Comparison of ENCODE assay signal across 14 mouse cellular contexts in genomic region chr8:26690178-26690735, GRCm38 (mm10).
A peak's percentile ranks its signal among the peaks of the same experiment; 100 is the strongest.
DNase-seq lines count a peak whose midpoint lies in the region; ATAC-seq and TF ChIP-seq lines count a peak whose summit lies in the region.
"Had no signal": no experiment of that assay in that cellular context is flagged by ENCODE, and none has a peak within 500 bp of the region (broad histone marks: within the 10 kb centered on the region; RNA-seq: fewer than 3 reads in every experiment).

No protein-coding gene starts in this region.

- H3K4me3 ChIP-seq in hindbrain, embryonic 14.5 days (replicated peaks; ENCODE audit: low read length): no peak overlapping the region
- no peak overlapping the region for H3K4me3 ChIP-seq in hindbrain, postnatal 0 days (ENCODE audit: low read length)
- H3K4me3 ChIP-seq in bone marrow macrophage, adult 2 months (ENCODE audit: insufficient read depth, low read length): 0 out of 2 replicates have a peak overlapping the region, but pooled peaks have one; percentile 8
- H3K4me3 ChIP-seq: liver, embryonic 15.5 days; megakaryocyte, embryonic 14.5 days; neural tube, embryonic 12.5 days had no signal

- H3K27me3 ChIP-seq in hindbrain, embryonic 14.5 days (ENCODE audit: control insufficient read depth, insufficient read depth, low read length): no peaks in the 10 kb centered on the region
- no peaks in the 10 kb centered on the region for H3K27me3 ChIP-seq in hindbrain, postnatal 0 days (ENCODE audit: insufficient read depth, low read length)
- H3K27me3 ChIP-seq: liver, embryonic 15.5 days; megakaryocyte, embryonic 14.5 days; neural tube, embryonic 12.5 days had no signal

- no peaks in the 10 kb centered on the region for H3K36me3 ChIP-seq in hindbrain, embryonic 14.5 days (replicated peaks; ENCODE audit: control insufficient read depth, insufficient read depth)
- H3K36me3 ChIP-seq in hindbrain, postnatal 0 days (ENCODE audit: insufficient read depth, low read length): no peaks in the 10 kb centered on the region
- H3K36me3 ChIP-seq: liver, embryonic 15.5 days; neural tube, embryonic 12.5 days had no signal

- H3K9me3 ChIP-seq in hindbrain, embryonic 14.5 days (ENCODE audit: control insufficient read depth, low read length): no peaks in the 10 kb centered on the region
- H3K9me3 ChIP-seq in hindbrain, postnatal 0 days (ENCODE audit: low read length): no peaks in the 10 kb centered on the region
- H3K9me3 ChIP-seq: liver, embryonic 15.5 days; neural tube, embryonic 12.5 days had no signal

- H3K9ac ChIP-seq in hindbrain, embryonic 14.5 days: no peak overlapping the region; the same call in 1 of the 2 replicates
- no peak overlapping the region for H3K9ac ChIP-seq in hindbrain, postnatal 0 days (replicated peaks; ENCODE audit: low read length)
- H3K9ac ChIP-seq: liver, embryonic 15.5 days; neural tube, embryonic 12.5 days had no signal

- H3K4me1 ChIP-seq in hindbrain, embryonic 14.5 days (replicated peaks; ENCODE audit: control insufficient read depth, insufficient read depth, low read length): peaks cover 20% of the 10 kb centered on the region
- H3K4me1 ChIP-seq in hindbrain, postnatal 0 days (ENCODE audit: insufficient read depth, low read length): no peaks in the 10 kb centered on the region
- H3K4me1 ChIP-seq in bone marrow macrophage, adult 2 months (ENCODE audit: control insufficient read depth, insufficient read depth, low read length): peaks cover 30% of the 10 kb centered on the region
- H3K4me1 ChIP-seq: liver, embryonic 15.5 days; megakaryocyte, embryonic 14.5 days had no signal

- no peak for TF ChIP-seq POLR2A in bone marrow macrophage, adult 2 months (IDR thresholded peaks at IDR 0.05; ENCODE audit: borderline replicate concordance, low read depth, low read length)

- ATAC-seq in hindbrain, embryonic 14.5 days (ENCODE audit: low FRiP score): no peak
- ATAC-seq in hindbrain, postnatal 0 days: no peak
- ATAC-seq: CD4-positive, CD25-positive, alpha-beta regulatory T cell, adult 4 months had no signal

- WGBS in hindbrain, embryonic 14.5 days: 66% methylated on average over 6 of the region's 6 CpGs
- 52% methylated on average over 6 of the region's 6 CpGs for WGBS in hindbrain, postnatal 0 days

- H3K4me2 ChIP-seq in hindbrain, embryonic 14.5 days (replicated peaks): no peak overlapping the region
- no peak overlapping the region for H3K4me2 ChIP-seq in hindbrain, postnatal 0 days (ENCODE audit: low read depth, low read length)
- H3K4me2 ChIP-seq: liver, embryonic 15.5 days; neural tube, embryonic 12.5 days had no signal

- peak; percentile 48 to 54 for DNase-seq in cerebellum, postnatal 14 days
- DNase-seq in cerebellum, adult 8-10 months: no peak
- DNase-seq in hindbrain, embryonic 14.5 days (ENCODE audit: low spot score): no peak
- DNase-seq in hindbrain, postnatal 0 days (ENCODE audit: low spot score): no peak
- peak; percentile 12 for DNase-seq in ovary, postnatal 14 days (ENCODE audit: low spot score)
- DNase-seq in testis, postnatal 10 days (ENCODE audit: low spot score): no peak
- DNase-seq in spleen, postnatal 10 days (ENCODE audit: low spot score in 2 of 2): no peak
- DNase-seq: thymus, postnatal 36 days had no signal

- TF ChIP-seq CTCF in hindbrain, postnatal 0 days (IDR thresholded peaks at IDR 0.05; ENCODE audit: low read depth): no peak
- no peak for TF ChIP-seq CTCF in bone marrow macrophage, adult 2 months (IDR thresholded peaks at IDR 0.05; ENCODE audit: low read depth, low read length)

- H3K27ac ChIP-seq in hindbrain, embryonic 14.5 days: peak overlapping the region; percentile 60
- no peak overlapping the region for H3K27ac ChIP-seq in hindbrain, postnatal 0 days
- peak overlapping the region; percentile 71 for H3K27ac ChIP-seq in bone marrow macrophage, adult 2 months (ENCODE audit: insufficient read depth, low read depth, low read length)
- H3K27ac ChIP-seq: kidney, postnatal 0 days; liver, embryonic 15.5 days; neural tube, embryonic 12.5 days had no signal

Comparison
In these comparisons a context has a peak if more than half of its experiments do, and no peak if none do; other contexts are left out.
1. DNase-seq: peak in cerebellum, postnatal 14 days (2 of 2) and ovary, postnatal 14 days (single experiment); none in cerebellum, adult 8-10 months (single experiment), hindbrain, embryonic 14.5 days (single experiment), hindbrain, postnatal 0 days (single experiment), testis, postnatal 10 days (single experiment) and spleen, postnatal 10 days (0 of 2).